Mouse (Mus musculus) stomach, postnatal 0 days (tissue): ENCODE data around the gene Nat9.

ENCODE experiments used
- CTCF ChIP-seq: IDR thresholded peaks from 2 replicates; pipeline ENCODE4 v1.5.1; 2016; ENCODE audit warnings: antibody characterized with exemption, low read depth, mild to moderate bottlenecking, moderate library complexity
- EP300 ChIP-seq: optimal IDR thresholded peaks from 2 replicates; pipeline ENCODE3; 2016; ENCODE audit warnings: antibody characterized with exemption

GRCm38 (mm10) chr11:115217439-115218410 is 30.1 kb upstream of the Nat9 start:
- no peak for TF ChIP-seq CTCF
- no peak for TF ChIP-seq EP300
